Mouse (Mus musculus) cerebellum, adult 11-12 months (tissue): ENCODE data around the gene Plekhg3.
A peak's percentile ranks its signal among the peaks of the same experiment; 100 is the strongest.

Experiments used
- DNase-seq: peaks from one replicate; pipeline ENCODE4 v3.0.0; 2022

The Plekhg3 gene

DNA sequence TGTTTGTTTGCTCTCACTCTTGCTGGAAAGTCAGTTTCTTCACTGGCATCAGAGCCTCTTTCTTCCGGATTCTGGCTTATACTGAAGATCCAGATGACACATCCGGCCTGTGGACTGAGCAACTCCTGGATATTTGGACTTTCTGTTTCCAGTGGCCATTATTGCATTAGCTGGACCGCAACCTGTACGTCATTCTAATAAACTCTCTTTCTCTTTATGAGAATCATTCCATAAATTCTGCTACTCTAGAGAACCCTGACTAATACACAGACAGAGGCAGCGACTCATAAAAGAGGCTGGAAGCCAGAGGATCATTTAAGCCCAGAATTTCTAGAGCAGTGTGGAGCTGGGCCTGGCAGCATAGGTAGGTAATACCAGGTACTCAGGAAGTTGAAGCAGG is 1.9 kb upstream of the Plekhg3 start:
- no peak for DNase-seq

DNA sequence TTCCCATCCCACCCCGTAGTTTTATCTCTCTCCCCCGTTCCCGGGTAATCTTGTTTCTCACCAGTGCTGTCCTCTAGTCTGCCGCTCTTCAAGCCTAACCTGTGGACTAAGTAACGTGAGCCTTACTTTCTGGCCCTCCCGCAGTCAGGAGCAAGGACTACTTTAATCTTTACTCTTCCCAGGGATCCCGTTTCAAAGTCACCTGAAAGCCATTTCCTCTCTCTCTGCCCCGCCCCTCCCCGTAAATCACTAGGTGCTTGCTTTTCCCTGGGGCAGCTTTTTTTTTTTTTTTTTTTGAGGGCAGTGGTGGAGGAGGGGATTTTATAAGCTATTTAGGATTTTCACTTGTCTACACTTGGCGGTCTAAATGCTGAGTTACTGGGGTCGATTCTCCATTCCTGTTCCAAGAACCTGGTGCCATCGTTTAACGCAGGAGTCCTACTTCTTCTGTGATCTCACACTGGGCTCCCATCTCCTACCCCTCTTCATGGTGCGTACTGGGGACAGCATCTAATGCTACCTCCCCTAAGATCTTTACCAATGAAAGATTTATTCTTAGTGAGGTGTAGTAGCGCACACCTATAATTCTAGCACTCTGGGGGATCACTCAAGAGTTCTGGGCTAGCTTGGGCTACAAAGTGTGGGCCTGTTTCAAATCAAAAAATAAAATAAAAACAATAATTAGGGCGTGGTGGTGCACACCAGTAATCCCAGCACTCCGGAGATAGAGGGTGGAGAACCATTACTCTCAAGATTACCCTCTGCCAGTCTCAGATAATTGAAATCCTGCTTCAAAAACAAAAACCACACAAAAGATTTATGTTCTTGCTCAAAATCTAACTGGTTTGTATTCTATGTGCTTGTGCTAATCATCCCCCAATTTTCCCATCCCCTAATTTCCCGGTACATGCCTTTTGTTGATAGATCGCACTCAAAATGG is 1.6 kb downstream of the Plekhg3 start:
- DNase-seq: no peak

DNA sequence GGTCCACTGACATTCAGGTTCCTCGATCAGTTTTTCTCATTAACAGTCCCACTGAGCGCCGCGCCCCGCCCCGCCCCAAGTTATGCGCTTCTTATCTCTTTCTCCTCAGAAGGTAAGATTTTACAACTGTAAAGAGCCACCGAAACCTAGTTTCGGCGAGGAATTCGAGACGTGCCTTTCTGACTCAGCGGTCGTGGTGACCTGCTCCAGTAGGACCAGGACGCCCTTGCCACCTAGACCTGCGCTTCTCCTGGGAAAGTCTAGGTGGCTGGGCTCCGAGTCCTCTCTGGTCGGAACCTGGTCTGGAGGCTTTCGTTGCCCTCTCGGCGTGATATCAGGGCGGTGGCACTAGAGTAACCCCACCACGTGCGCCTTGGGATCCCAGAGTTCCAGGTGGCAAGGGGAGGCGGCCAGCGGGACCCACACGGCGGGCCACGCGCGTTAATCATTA is 2.3 kb downstream of the Plekhg3 start:
- DNase-seq: no peak

GRCm38 (mm10) chr12:76533377-76534222 is 2.9 kb downstream of the Plekhg3 start:
- DNase-seq: peak; percentile 69

- DNase-seq: no peak
Measured at GRCm38 (mm10) chr12:76534233-76534632, 3.5 kb downstream of the Plekhg3 start.

DNA sequence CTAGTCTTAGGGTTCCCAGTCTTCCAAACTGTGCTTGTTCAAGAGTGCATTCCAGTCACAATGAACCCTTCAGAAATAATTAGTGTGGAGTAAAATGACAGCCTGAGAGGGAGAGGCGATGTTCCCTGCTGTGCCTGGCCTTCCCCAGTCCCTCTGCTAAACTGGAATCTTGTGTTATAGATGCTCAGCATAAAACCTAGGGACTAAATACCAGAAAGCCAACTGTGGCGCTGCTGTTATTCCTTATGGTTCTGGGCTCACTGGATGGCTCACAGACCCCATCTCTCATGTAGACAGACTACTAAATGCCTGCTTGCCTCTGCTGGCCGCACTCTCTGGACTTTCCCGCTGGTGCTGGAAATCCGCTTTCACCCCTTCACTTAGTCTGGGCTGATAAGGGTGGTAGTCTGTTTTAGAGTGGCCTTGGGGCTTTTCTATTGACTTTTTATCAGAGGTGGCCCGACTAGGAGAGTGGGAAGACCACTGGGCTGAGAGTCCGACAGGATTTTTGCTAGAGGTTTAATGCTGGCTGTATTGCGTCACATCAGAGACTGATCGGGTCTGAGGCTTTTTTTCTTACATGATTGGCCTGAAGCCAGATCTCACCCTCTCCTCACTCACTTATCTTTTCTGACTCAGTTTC is 4.1 kb downstream of the Plekhg3 start:
- no peak for DNase-seq

- DNase-seq: no peak
Measured at GRCm38 (mm10) chr12:76535471-76535900, 4.8 kb downstream of the Plekhg3 start.

DNA sequence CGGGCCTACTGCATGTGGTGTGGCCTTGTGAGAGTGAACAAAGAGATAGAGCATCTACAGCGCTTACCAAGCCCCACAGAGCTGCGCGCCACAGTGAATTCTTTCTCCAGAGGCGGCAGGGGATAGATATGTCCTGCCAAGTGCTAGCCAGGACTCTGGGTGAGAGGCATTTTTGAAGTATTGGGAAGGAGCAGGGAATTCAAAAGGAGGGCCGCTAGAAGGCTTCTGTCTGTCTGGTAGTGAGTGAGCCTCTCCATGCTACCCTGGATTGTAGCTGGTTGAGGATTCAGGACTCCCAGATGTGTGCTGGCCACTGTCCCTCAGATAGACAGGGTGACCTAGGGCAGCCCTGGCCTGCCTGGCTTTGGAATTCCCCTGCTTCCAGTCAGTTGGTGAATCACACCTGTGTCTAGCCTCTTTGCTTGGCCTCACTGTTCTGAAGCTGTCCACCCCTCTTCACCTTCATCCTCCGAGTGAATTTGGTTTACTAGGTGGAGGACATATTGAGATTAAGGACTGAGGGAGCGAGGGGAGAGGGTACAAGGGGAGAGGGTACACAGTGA is 6.0 kb downstream of the Plekhg3 start:
- no peak for DNase-seq

GRCm38 (mm10) chr12:76537434-76537833 is 6.7 kb downstream of the Plekhg3 start:
- no peak for DNase-seq

DNA sequence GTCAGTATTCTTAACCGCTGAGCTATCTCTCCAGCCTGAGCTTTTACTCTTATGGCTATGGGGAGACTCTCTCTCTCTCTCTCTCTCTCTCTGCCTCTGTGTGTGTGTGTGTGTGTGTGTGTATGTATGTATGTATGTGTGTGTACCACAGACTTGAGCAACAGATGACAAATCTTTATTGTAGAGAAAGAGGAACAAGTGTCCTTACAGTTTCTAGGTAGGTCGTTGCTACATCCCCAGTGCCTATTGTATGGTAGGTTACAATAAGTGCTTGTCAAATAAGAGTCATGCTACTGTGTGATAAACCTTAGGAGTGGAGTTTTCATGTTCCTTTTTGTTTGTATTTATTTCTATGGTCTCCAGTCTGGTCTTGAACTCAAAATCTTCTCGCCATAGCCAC is 9.5 kb downstream of the Plekhg3 start:
- no peak for DNase-seq

DNA sequence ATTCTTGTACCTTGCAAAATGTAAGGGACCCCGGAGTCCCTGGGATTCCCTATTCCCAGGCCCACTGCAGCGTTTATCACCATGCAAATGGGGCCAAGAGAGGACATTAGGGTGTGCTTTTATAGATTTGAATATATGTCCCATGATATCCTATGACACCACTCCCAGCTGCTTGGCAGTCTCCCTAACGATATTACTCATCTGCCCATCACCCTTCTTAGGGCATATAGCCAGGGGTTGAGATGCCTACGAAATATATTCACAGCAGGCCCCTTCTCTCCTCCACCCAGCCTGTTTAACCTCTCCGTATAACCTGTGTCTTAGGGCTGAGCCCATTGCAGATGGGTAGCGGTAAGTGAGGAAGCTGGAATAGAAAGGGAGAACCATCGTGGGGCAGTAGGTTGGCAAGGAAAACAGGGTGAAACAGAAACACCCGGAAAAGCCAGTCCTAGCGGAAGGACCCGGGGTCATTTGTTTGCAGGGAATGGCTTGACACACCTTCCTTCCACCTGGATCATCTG is 10.1 kb downstream of the Plekhg3 start:
- no peak for DNase-seq

DNA sequence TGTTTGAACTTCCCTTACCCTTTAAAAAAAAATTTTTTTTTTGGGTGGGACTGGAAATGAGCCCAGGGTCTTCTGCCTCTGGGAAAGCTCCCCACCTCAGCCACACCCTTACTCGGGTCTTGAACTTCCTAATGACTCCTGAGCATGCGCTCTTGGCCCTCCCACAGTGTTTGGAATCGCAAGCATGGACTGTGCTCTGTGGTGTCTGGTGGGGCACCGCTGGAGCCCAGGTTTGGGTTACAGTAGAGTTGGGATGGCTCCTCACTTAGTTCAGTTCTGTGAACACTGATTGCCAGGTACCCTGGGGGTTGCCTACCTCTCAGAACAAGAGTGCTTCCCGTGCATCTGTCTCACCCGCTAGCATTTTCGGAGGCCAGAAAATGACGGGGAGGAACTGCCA is 10.8 kb downstream of the Plekhg3 start:
- DNase-seq: no peak

GRCm38 (mm10) chr12:76541879-76542278 is 11.2 kb downstream of the Plekhg3 start:
- no peak for DNase-seq

DNA sequence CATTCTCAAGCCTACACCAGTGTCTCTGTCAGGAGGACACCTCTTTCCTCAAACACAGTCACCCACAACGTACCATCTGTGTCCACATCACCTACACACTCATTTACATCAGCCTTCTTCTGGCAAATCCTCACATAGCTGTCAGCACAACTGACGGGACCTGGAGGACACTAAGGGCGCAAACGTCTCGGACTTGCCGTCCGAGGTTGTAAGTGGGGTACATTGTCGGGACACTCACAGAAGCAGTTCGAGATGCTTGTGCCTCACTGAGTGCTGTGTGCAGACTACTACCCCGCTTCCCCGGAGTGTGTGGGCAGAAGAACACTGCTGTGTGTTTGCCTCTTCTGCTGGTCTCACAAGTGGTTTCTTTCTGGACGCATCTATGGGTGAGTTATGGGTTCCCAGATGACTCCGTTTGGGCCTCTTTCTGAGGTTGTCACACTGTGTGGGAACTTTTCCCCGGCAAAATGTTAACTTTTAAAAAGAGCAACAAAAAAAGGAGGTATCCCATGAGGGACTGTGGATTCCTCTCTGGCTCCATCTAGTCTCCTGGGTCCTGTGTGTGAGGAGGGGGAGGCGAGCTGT is 15.2 kb downstream of the Plekhg3 start:
- DNase-seq: no peak

DNA sequence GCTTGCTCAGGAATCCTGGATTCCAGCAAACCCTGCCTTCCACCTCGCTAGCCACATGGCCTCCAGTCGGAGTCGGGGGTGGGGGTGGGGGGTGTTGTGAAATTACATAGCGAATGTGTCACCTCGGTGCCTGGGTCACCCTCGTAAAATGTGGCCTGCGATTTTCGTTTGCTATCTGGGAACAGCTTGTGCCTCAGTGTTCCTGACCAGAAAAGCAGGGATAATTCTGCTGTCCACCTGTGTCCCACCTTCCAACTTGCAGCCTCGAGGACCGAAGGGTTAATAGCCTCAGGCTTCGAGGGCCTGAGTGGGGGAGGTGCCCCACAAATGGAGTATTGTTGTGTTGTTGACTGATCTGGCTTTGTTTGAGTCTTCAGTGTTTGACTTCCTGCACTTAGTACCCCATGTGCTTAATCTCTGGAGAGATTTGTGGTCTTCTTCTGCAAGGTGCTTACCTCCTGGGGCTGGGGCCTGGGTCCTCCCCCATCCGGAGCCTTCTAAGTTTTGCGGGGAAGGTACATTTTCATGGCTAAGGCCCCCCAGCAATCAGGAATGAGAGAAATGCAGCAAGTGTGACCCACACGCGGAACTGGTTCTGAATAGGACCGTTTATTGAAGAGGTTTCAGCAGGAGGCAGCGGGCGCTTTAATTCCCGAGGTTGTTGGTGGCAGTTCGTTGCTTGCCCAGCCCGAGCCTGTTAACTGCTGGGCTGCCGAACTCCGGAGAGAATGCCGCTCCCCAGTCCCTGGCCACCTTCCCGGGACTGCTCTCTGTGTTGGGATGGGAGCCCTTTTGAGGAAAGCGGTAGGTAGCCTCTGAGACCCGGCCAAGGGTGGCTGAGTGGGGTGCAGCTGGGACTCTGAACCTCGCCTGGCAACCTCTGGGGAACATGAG is 15.9 kb downstream of the Plekhg3 start:
- DNase-seq: peak; percentile 51

- no peak for DNase-seq
Measured at GRCm38 (mm10) chr12:76547409-76548081, 16.9 kb downstream of the Plekhg3 start.

- no peak for DNase-seq
Measured at GRCm38 (mm10) chr12:76548082-76548423, 17.4 kb downstream of the Plekhg3 start.

- no peak for DNase-seq
Measured at GRCm38 (mm10) chr12:76549203-76549602, 18.5 kb downstream of the Plekhg3 start.

GRCm38 (mm10) chr12:76552321-76552720 is 21.6 kb downstream of the Plekhg3 start:
- DNase-seq: no peak

DNA sequence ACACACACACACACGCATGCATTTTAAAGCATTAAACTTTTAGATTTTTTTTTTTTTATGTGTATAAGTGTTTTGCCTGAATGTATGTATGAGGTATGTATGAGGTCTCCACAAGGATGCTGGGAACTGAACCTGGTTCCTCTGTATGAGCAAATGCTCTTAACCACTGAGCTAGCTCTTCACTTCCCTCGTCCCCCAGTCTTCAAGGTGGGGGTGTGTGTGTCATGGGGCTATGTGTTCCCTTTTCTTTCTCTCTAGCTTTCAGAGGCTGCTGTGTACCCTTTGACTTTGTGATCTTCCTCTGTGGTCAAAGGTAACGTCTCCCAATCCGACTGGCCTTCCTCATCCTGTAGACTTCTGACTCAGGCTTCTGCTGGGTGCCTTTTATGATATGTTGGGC is 22.3 kb downstream of the Plekhg3 start:
- DNase-seq: no peak

DNA sequence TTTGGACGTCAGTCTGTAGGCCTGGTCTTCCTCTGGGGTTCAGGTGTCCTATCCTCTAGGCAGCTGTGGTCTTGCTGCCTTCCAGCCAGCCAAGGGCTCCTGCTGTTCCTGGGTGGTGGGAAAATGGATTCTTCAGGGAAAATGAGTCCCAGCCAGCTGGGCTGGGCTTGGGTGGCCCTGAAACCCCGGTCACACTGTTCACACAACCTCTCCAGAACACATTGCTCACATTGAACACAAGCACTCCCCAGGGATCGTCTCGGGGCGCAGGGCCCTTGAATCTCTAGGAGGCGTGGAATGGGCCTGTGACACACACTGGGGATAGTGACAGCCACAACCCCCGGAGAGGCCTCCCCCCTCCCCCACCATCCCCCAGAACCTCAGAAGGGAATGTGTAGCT is 23.2 kb downstream of the Plekhg3 start:
- DNase-seq: no peak
